Mouse (Mus musculus): ENCODE measurements around the gene Gm28048.

GRCm38 (mm10) chr11:22846093-22846835, 135.6 kb downstream of the Gm28048 start:
- TF ChIP-seq CTCF (IDR thresholded peaks at IDR 0.05; ENCODE audit: extremely low read depth, insufficient read depth, insufficient read length, insufficient replicate concordance) (no peak), POLR2A (IDR thresholded peaks at IDR 0.05; ENCODE audit: low read depth, low read length) (no peak)
